Mouse (Mus musculus) right cerebral cortex, postnatal 36 days (tissue): Measurements from ENCODE around the gene Gpsm2.
"Not testable (repeated sequence)": the region's sequence is repeated elsewhere in the genome, so short reads cannot be mapped to it uniquely, and the experiment has no call there.

ENCODE experiments used
- DNase-seq, 2 experiments: peaks; one replicate each; pipeline ENCODE4 v3.0.0; 2022; ENCODE audit warnings: low spot score in 2 of 2, mixed read lengths in 1 of 2

Gpsm2 gene

DNA sequence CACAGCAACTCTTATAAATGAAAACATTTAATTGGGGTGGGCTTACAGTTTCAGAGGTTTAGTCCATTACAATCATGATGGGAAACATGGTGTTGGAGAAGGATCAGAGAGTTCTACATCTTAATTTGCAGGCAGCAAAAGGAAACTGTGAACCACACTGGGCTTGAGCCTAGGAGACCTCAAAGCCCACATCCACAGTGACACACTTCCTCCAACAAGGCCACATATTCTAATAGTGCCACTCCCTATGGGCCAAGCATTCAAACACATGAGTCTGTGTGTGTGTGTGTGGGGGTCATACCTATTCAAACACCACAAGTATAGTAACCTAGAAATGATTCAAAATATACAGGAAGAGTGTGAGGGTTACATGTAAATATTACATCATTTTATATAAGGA is 5.2 kb upstream of the Gpsm2 start:
- DNase-seq = no peak

DNA sequence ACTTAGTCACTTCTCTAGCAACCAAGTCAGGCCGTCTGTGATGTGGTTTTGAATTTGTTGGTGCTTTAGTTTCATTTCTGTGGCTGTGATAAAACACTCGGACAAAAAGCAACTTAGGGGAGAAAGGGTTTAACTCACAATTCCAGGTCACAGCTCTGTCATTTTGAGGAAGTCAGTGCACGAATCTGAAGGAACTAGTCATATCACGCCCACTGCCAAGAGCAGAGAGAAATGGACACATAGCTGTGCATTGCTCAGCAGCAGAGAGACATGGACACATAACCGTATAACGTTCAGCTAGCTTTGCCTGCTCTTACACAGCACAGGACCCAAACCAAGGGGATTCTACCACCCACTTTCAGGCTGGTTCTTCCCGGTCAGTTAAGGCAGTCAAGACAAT is 4.3 kb upstream of the Gpsm2 start:
- DNase-seq = no peak

DNA sequence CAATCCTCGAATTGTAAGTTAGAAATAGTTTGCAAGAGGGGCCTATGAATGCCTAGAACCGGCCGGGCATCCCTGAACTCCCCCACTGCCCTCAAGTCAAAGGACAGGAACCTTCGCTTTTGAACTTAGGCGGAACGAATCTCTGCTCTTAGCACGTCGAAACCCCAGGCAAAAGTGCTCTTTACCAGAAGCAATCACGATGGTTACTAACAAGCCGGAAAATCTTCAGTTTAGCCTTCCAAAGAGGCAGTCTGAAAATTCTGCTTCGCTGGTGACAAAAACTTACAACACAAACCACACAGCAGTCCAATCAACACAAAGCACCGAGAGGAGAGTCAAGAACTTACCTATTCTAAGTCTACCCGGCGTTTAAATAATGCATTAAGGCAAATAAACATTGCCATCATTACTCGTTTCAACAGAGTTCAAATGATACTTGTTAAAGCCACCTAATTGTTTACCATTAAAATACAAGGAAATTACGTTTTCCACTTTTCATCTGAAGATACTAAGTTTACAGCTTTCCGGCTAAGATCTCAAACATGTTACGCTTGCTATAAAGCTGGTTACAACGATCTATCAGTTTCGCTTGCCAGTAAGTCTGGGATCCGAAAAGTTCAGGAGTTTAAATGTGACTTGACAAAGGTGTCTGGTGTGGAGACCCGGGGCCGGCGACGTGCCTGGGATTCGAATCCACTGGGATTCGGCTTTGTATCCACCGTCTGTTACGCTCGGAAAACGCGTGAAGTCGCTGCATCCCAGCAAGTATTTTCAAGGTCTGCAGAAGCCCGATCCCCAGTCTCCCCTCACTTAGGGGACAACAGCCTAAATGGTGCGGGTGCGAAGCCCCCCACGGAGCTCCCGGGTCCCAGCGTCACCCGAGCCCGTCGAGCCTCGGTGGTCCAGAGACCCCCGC is 775 bp downstream of the Gpsm2 start:
- peak; percentile 23 to 27 for DNase-seq

DNA sequence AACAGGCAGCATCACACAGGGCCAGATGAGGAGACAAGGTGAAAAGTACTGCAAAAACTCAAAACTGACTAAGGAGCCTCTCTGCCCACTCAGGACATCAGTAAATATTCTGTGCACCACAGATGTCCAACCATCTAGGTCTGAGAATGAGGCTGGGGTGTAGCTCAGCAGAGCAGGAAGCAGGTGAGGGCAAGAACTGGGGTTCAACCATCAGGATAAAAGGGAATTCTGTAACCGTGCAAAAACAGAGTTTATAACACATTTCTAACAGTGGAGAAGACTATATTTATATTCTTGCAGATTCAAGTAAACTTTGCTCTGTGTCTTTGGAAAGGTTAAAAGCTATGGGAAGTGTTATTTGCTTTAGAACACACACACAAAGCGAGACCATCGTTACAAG is 2.3 kb downstream of the Gpsm2 start:
- DNase-seq = no peak

DNA sequence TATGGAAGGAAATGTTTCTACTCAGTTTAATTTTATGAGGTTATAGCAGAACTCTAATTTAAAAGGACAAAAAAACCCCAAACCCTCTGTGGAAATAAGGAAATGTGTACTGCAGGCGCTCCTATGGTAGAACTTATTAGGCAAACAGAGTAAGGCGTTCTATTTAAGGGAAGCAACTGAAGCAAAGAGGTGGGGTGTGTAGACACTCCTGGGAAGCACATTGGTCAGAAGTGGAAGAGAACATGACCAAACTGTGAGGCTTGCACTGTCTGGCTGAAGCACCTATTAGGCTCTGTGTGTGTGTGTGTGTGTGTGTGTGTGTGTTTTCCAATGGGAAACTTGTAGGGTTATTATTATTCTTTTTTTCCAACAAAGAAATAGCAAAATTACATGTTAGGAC is 2.8 kb downstream of the Gpsm2 start:
- DNase-seq = no peak

DNA sequence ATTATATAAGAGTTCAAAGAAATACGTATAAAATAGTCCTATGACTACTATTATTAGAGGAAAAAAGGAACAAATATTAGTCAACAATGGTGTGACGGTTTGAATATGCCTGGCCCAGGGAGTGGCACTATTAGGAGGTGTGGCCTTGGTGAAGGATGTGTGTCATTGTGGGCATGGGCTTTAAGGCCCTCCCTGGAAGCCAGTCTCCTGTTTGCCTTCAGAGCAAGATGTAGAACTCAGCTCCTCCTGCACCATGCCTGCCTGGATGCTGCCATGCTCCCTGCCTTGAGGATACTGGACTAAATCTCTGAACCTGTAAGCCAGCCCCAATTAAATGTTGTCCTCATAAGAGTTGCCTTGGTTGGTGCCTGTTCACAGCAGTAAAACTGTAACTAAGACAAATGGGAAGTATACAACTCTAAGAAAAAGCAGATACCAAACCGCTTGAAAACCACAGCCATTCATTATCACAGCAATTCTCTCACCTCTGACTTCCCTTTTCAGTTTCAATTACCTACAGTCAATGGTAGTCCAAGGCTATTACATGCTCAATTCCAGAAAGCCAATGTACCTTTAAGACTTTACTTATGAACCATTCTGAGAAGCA is 4.1 kb downstream of the Gpsm2 start:
- no peak for DNase-seq

DNA sequence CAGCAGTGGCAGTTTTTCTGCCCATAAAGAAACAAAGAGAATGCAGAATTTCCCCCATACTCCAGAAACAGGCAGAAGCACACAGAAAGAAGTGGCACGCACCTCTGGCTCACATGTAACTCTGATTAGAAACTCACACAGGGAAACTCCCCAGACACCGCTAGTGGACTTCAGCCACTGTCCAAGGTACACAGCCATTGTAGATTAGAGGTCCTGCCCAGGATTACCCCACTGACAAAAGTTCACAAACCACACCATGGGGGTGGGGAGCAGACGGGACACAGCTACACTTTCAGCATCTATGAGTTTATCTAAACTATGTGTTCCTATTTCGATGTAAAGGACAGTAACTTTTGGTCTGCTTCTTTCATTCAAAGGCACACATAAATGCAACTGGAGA is 7.3 kb downstream of the Gpsm2 start:
- no peak for DNase-seq

DNA sequence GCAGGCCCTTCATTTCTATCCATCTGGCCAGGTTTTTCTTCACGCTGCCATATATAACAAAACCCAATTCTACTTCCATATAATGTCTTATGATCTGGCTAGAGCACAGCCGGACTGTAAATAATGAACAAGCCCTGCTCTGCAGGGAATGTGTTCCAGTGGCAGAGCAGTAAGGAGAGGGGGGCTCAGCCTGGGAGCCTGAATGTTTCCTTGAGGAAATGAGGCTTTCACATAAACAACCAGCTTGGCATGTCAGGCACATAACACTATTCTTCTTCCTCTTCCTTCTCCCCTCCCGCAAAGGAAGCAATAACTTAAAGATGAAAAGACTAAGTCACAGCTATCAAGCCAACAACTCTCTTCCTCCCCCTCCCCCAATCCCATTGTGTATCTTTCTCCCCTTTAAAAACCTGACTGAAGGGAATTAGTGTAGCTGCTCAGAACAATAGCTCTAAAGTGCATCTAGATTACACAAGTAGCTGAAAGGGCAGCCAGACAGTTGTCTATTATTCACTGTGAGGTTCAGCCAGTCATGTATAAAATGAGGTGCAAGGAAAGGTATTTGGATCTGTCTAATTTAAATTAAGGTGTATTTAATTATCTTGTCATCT is 8.9 kb downstream of the Gpsm2 start:
- DNase-seq = no peak

DNA sequence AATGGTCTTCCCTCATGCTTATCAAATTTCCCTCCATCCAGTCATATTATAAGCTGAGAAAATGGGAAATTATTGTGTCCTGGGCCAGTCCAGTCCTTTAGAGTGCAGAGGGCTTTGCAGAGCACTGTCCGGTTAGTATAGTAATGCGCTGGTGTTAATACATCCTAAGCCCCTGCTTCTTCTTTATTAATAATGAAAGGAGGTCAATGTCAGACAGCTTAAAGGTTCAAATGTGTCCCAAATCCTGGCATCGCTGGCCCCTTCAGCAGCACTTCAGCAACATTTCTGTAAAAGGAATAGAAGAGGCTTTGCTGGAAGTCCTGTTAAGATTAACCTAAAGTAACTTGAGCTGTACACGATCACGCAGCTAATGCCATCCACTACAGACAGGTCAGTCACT is 10.8 kb downstream of the Gpsm2 start:
- no peak for DNase-seq

DNA sequence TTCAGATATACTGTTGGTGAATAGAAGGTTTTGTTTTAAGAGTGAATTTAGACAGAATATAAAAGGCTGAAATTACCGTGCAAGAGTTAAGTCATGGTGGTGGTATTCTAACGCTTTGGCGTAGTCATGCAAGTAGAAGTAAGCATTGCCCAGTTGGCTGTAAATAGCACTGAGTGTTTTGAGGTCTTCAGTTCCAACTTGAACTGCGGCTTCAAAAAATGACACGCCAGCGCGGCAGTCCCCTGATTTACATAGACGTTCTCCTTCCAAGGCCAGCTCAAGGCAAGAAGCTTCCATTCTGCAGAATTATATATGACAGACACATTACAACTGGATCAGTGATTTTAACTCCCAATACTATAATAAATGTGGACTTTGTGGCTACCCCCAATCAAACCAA is 19.3 kb downstream of the Gpsm2 start:
- no peak for DNase-seq

DNA sequence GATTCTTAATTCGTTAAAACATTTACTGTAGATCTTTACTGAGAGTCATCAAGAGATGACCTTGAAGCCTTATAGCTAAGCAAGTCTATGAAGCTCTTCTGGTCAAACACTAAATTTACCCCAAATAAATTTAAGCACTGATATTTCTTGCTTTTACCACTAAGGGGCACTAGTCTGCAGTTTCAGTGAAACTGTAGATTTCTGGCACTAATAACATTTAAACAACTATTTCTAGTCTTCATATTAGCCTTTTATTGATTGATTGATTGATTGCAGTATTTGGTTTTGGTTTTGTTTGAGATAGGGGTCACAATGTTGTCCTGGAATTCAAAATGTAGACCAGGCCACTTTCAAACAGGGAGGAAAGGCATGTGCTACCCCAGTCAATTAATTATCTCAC is 20.9 kb downstream of the Gpsm2 start:
- DNase-seq = no peak

DNA sequence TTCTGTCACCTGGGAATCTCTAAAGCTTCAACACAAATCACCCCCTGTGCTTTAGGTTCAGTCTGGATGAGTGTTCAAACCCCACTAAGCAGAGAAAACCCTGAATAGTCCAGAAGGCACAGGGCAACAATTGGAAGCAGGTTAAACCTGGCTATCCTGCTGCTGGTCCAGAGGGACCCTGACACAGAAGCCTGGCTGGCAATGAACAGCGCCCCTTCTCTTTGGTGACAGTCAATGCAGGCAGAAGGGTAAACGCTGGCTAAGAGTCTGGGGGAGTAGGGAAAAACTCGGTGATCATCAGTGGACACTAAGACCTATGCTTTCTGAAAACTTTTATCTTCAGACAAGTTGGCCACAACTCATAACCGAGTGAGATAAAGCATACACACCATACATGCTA is 22.3 kb downstream of the Gpsm2 start:
- DNase-seq = no peak

DNA sequence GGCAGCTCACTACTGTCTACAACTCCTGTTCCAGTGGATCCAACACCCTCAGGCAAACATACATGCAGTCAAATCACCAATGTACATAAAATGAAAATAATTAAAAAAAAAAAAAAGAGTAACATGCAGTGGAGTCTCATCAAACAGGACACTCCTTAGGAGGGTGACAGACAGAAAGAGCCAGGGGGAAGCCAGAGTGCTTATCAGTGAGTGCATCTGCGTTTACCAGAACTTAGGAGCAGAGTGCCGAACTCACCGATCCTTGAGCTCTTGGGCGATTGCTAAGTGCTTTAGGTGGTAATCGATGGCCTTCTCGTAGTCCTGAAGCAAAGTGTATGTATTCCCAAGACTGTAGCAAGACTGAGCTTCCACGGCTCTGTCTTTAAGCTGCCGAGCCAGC is 23.4 kb downstream of the Gpsm2 start:
- DNase-seq = no peak

DNA sequence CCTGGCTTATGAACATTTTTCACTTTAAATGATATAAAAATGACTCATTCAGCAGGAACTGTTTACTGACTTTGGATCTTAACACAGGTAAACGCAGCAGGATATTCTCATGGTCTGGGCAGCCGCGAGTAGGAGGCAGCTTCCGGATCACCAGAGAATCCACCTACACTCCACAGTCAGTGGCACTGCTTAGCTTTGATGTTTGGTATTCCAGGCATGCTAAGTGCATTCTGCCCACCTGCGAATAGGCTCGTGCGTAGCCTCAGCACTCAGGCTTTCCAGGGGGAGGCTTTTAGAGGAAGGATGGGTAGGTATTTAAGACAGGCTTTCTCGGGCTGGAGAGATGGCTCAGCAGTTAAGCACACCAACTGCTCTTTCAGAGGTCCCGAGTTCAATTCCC is 27.8 kb downstream of the Gpsm2 start:
- peak; percentile 20 to 34 for DNase-seq

DNA sequence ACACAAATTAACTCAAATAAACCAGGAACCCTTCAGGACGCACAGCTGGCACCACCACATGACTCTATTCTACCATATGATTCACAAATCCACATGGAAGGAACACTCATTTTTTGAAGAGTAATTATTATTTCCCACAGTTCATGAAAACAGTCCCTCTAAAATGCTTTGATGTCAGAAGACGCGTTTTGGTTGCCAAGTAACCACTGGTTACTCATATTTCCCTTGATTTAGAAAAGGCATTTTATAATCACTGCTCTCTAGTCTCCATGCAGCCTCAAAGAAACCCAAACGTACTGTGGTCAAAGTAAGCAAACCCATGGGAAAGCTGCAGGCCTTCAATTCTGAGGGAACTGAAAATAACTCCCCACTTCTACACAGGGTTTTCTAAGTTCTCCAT is 32.1 kb downstream of the Gpsm2 start:
- no peak for DNase-seq

DNA sequence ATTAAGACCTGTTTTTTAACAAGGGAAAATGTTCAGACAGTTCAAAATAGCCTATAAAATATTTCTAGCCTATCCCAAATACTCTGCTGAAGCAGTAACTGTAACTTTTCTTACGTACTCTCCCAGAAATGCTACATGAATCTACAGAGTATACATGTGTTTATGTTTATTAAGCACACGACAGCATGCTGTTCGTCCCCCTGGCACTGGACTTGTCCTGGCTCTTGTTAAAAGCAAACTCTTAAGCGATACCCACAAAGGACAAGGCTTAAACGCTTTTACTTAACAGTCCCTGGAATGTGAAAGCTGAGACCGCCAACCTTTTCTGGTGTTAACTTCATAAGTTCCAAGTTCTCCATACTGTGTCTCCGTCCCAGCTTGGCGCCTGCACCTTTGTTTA is 32.7 kb downstream of the Gpsm2 start:
- no peak for DNase-seq

DNA sequence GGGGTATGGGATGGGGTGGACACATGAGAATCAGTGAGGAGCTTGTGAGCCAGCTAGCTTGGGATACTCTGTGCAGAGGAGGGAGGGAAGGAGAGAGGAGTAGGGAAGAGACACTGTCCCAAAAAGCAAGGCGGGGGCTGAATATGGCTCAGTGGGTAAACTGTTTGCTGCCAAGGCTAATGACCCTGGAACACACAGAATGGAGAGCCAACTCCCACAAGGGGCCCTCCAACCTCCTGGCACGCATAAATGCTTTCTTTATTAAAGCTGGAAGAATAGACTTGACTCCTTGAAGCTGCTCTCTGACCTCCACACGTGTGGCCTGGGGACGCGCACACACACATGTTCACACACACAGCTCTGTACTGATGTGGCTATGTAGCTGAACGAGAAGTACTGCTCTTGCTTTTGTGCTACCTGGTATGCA is 33.1 kb downstream of the Gpsm2 start:
- DNase-seq = no peak

DNA sequence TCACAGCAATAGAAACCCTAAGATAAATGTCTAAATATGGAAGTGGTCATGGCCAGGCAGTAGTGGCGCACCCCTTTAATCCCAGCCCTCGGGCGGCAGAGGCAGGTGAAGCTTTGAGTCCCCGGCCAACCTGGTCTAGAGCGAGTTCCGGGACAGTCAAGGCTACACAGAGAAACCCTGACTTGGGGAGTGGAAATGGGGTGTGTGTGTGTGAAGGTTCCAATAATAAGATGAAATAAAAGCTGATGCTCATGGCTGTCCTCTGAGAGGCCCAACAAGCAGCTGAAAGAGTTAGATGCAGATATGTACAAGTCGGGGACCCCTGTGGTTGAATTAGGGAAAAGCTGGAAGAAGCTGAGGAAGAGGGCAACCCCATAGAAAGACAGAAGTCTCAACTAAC is 36.4 kb downstream of the Gpsm2 start:
- no peak for DNase-seq

DNA sequence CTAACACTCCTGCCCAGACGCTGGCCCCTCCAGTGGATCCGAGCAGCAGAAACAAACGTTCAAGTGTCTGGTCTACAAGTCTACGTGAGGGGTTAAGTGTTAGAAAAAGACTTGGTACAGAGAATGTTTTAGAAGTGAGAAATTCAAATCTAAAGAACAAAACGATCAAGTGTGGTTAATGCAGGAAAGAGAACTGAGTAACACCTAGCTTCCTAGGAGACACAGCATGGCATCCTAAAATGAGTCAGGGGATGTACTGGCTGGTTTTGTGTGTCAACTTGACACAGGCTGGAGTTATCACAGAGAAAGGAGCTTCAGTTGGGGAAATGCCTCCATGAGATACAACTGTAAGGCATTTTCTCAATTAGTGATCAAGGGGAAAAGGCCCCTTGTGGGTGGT is 38.5 kb downstream of the Gpsm2 start:
- DNase-seq = not testable (repeated sequence)

DNA sequence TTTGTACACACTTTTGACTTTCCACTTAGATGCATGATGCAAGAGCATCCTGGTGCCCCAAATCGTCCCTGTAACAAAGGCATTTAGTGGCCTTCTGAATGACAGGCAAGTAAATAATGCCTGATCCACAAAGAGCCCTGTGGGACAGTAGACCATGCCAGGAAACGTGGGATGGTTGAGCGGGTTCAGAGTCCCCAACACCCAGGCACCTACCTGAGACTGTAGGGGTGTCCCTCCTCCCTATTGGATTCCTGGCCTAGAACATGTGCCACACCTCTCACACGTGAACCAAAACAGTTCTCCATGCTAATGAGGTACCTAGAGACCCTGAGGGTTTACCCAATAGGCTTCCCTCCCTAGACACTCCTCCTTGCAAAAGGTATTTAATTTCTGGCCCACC is 41.1 kb downstream of the Gpsm2 start:
- DNase-seq = no peak

DNA sequence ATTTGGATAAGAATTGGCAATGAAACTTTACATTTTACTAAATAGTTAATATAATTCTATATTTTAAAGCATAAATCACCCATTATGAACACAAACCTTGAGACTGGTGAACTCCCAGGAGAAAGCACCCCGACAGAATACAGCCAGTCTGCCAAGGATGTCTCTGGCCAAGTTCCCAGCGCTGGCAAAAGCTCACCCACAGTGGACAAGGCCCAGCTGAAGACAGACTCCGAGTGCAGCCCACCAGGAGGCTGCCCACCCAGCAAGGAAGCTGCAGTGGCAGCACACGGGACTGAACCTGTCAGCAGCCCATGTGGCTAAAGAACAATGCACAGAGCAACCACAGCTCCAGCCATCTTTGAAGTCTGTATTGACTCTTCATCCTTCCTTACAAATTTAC is 45.5 kb downstream of the Gpsm2 start:
- DNase-seq = no peak

DNA sequence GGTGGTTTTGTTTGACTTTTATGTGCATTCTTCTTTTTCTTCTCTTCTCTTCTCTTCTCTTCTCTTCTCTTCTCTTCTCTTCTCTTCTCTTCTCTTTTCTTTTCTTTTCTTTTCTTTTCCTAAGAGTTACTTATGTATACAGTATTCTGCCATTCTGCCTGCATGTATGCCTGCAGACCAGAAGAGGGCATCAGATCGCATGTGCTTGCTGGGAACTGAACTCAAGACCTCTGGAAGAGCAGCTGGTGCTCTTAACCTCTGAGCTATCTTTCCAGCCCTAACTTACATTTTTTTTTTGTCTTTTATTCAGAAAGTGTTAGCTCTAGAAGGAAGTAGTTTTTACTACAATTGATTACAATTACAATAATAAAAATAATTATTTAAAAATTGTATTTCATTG is 61.2 kb downstream of the Gpsm2 start:
- no peak for DNase-seq

DNA sequence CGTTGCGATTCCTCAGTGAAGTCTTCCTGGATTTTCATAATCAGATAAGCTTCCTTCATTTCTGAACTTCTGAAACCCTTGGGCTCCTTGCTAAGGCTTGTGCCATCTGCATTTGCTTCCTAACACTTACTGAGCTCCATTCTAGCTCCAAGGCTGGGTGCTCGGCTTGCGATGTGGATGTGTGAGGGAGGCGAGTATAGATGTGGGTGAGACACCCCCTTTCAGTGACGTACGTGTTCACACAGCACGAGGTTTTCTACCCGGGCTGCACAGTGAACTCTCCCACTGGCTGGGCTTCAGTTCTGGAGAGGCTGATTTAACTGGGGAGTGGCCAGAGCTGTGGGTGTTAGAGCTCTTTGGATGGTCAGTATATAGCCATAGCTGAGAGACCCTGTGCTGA is 63.5 kb downstream of the Gpsm2 start:
- DNase-seq = peak in 1 of 2 experiments; percentile 23
